Mouse (Mus musculus) monocyte, adult 2 months (primary cell): ENCODE measurements around the gene Tnp2.
"Not testable (repeated sequence)": the region's sequence is repeated elsewhere in the genome, so short reads cannot be mapped to it uniquely, and the experiment has no call there.

Experiments
- DNase-seq, 2 experiments: peaks; one replicate each; pipeline ENCODE4 v3.0.0; 2022; ENCODE audit warnings: low spot score in 2 of 2, low read depth in 1 of 2

Tnp2 gene

DNA sequence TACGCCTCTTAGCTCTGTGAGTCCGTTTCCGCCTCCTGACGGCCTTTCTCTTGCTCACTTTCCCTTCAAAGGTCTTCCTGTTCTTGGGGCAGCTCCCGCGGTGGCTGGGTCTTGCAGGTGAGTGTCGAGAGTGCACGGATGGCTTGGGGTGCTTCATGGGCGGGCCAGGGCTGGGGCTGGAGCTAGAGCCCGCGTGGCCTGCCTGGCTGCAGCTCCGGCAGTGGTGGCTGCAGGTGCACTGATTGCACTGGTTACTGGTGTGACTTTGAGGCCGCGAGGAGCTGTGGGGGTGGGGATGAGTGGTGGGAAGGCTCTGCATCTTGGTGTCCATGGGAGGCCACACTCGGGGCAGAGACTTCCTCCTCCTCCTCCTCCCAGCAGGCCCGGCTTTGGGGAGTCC lies at the start of gene Tnp2:
Tnp2 (minus strand) TSS at position 390 of the 400 bp plus-strand sequence.
- no peak for DNase-seq

DNA sequence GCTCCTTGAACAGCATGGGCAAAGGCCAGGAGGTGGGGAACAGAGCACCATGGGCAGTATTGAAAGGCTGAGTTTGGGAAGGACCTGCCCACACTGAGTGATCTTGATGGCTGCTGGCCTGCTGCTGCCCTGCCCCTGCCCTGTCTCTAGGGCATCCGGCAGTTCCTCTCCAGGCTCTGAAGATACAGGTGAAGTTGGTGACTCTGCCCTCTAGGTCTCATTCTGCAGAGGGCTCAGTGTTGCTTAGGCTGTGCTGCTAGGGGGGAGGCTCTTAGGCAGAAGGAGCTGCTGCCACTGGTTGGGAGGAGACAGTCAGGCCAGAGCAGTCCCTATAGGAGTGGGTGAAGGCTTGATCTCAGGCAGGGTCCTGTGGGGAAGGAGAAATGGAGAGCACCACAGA lies 49.4 kb upstream of the Tnp2 start:
- no peak for DNase-seq

DNA sequence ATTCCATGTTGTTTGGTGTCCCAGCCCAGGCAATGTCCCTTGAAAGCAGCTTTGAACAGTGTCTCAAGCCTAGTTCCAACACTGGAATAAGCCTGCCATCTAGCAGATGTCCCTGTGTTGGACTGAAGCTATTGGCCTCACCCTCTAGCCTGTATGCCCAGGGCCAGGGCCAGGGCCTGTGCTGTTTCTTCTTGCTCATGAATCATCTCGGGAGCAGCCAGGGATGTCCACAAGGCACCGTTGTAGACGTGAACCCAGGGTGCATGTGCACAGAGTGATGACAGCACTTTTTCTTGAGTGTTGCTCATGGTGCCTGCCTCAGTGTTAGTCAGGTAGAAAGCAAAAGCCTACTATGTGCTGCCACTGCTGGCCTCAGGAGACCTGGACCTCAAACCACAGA lies 48.8 kb upstream of the Tnp2 start:
- DNase-seq = no peak

DNA sequence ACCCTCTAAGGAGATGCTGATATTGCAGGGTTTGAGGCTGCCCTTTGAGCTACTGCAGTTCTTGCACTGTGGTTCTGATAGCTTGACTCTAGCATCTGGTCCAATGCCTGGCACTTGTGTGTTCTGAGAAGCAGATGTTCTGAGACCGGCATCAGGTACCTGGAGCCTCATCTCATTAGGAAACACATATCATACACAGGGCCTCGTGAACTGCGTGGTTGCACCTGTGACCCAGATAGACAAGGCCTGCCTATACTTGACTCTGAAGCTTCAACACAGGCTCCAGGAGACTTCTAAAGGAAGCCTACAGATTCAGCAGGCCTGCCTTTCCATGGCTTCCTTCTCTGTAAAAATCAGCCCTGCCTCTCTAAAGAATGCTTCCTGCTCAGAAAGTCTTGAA lies 47.9 kb upstream of the Tnp2 start:
- DNase-seq = no peak

DNA sequence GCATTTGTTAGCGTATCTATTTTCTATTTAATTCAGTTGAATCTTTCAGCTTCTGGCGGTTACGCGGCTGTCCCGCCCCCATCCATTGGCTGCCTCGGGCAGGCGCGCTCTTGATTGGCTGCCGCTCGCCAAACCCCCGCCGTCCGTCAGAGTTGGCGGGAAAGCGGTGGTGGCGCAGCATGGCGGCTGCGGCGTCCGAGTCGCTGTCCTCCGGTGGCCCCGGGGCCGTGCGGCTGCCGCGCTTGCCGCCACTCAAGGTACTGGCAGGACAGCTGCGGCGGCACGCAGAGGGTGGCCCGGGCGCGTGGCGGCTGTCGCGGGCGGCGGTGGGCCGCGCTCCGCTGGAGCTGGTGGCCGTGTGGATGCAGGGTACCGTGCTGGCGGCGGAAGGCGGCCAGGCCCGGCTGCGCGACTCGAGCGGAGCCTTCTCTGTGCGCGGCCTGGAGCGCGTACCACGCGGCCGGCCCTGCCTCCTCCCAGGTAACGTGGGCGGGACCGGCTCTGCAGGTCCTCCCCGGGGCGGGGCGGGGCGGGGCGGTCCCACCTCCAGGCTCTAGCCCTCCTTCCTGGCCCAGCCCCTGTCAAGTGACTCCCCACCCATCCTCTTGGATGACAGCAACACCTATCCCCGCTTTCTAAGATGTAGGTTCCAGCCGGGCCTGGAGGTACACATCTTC lies 46.6 kb upstream of the Tnp2 start, which contains the start of gene Rmi2:
Rmi2 (plus strand) TSS at position 149 of the 677 bp plus-strand sequence.
- DNase-seq = peak; percentile 33 to 43

DNA sequence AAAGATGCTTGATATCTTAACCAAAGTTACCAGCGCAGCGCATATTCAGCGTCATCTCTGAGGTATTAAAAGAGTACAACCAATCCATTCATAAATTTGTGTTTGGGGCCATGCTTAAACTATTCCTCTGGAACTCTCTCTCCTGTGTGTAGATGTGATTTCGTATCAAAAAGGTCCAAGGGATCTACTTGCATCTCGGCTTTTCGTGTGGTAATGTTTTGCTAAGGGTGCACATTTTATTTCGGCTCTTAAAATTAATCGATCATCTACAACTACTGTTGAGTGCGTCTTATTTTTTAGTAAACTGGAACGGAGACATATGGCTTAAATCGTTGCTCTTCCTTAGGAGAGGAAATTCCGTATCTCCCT lies 46.1 kb upstream of the Tnp2 start:
- DNase-seq = no peak

DNA sequence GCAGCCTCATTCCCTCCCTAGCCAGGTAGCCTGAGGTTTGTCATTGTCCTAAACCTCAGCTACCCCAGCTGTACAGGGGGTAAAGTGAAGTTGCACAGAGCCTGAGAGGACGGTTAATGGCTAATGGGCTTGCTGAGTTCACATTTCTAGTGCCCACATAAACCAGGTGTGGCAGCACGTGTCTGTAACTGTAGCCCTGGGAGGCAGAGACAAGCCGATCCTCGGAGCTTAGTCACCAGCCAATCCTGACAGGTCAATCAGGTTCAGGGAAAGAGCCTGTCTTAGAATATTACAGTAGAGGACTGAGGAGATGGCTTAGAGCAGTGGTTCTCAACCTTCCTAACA lies 40.0 kb upstream of the Tnp2 start:
- DNase-seq = no peak

DNA sequence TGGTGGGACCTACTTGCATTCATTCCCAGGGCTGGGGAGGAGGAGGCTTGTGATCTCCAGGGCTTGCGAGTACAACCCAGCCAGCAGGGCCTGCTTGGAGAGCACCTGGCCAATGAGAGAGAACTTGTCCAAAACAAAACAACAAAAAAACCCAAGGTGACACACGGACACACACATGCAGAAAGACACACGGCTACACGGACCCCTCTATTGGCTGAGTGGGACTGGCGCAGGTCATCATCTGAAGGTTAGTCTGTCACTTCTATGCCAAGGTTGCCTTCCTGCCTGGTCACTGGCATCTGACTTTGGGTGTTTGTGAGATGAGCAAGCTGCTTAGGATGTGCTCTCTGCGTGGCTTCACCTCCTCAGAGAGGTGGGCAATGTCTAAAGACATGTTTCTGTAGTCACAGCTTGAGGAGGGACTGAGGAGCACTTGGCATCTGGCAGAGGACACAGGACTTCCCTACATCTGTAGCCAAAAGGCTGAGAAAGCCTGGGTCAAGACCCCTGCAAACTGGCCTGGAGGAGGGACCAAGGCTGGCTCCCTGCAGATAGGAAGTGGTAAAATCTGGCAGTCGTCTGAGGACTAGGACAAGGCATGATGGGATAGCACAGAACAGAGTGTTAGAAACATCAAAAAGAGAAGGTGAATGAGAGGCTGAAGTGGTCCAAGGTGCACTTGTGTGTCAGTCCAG lies 39.5 kb upstream of the Tnp2 start:
- DNase-seq = no peak

DNA sequence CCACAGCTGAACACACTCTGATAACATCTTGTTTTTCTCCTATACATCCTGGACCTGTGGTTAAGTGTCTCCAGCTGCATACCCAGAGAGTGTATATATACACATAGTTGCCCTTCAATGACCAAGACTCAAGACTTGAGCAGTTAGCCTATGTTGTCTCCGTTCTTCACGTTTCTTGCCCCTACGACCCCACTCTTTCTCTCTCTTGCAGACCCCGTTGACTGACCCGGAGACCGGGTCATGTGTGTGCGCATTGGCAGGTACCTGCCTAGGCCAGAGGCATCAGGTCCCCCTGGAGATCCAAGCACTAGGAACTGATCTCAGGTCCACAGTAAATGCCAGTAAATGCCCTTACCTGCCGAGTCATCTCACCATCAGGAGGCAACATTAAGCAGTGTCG lies 38.8 kb upstream of the Tnp2 start:
- DNase-seq = no peak

DNA sequence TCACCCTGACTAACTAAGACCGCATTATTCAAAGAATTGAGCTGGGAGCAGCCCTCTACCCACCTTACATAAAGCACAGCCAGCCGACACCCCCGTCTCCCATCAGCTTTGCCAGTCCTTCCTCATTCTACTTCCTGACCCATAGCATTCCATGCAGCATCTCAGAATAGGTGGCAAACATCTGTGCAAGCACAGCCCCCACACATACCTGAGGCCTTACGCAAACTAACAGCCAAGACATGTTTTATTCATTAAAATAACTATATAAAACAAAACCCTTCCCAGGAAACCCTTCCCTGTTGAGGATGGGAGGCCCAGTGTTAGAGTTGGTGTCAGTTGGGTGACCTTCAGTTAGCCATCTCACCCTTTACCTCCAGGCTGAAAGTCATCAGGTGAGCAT lies 37.4 kb upstream of the Tnp2 start:
- DNase-seq = no peak

DNA sequence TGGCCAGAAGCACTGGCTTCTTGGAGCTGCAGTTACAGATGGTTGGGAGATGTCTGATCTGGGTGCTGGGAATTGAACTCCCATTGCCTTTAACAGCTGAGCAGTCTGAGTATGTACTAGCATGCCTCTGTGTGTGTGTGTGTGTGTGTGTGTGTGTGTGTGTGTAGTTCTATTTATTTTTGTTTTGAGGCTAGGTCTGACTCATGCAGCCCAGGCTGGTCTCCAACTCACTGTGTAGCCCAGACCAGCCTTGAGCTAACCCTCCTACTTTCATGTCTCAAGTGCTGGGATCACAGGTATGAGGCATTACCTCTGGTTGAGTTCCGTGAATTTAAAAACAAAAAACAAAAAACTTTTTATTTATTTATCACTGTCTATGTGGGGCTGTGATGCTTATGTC lies 36.1 kb upstream of the Tnp2 start:
- DNase-seq = no peak

DNA sequence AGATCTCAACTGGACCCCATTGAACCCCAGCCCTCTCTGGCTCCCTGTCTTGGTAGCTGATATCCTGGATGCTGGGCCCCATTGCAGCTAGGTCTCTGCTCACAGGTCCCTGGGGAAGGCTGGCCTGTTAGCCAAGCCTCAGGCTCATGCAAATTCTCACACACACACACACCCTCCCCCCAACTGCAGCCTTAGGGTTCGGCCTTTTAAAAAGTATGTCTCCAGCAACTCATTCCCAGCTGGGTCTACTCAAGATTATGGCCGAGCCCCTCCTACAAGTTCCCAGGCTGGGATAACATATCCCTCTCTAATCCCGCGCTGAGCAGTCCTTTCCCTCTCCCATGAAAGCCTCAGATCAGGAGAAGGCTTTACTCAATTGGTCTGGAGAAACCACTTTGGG lies 32.9 kb upstream of the Tnp2 start:
- DNase-seq = no peak

DNA sequence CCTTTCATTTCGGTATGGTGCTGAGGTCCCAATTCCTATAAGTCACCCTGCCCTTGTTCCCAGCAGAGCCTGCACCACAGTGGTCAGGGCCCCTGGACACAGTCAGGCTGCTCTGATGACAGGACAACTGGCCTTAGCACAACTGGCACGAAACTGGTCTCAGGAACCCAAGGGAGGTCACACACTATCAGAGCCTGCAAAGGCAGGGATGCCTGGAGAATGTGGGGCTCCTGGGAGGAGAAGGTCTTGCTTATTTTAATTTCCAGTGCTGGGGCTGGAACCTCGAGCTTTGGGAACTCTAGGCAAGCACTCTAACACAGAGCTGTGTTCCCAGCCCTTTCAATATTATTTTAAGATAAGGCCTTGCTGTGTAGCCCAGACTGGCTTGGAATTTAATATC lies 31.5 kb upstream of the Tnp2 start:
- DNase-seq = no peak

DNA sequence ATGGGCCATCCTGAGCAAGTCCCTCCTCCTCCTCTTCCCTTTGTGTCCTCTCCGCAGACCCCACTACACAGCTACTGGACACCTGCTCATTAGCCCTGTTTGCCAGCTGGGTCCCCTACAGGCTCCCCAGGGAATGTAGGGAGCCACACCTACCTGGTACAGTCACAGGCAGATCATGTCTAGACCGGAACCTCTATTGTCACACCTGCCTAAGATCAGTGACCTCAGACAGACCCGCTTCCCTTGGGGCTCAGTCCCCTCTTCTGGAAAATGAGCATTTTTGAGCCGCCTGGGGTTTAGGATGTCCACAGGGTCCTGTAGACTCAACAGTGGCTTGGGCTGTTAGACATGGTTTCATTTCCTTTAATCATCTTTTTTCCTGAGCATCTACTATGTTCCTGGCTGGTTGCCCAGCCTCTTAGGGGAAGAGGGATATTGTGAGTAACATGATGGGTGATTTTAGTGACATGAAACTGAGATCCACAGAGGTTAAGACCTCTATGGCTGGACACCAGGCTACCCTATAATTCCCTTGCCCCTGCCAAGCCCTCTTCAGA lies 30.2 kb upstream of the Tnp2 start:
- DNase-seq = no peak

DNA sequence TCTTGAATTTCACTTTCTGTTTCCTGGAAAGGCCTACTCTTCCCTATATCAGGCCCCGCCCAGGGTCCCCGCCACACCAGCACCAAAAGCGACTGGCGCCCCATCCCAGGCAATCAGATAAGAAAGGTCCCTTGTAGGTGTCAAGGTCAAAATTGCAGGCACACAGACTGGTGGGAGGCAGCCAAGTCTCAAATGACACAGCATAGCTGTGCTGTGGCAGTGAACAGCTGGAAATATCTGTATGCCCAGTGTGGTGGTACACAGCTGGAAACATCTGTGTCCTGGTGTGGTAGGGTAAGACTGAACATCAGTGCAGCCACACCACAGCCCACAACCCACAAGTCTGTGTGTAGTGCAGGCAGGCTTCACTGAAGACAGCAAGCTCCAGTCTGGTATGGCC lies 26.4 kb upstream of the Tnp2 start:
- DNase-seq = no peak

DNA sequence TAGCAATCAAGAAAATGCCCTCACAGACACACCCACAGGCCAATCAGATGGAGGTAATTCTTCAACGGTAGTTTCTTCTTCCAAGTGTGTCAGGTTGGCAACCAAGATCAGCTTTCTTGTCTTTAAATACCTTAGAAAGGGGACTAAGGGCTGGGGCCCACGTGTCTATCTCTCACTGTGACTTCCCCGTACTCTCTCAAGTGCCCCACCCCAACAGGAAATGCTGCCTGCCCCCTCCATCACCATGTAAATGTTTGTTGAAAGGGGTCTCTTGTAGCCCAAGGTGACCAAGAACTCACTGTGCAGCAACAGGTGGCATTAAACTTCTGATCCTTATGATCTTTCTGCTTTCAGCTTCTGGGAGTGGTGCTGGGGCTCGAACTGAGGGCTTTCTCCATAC lies 25.3 kb upstream of the Tnp2 start:
- DNase-seq = no peak

DNA sequence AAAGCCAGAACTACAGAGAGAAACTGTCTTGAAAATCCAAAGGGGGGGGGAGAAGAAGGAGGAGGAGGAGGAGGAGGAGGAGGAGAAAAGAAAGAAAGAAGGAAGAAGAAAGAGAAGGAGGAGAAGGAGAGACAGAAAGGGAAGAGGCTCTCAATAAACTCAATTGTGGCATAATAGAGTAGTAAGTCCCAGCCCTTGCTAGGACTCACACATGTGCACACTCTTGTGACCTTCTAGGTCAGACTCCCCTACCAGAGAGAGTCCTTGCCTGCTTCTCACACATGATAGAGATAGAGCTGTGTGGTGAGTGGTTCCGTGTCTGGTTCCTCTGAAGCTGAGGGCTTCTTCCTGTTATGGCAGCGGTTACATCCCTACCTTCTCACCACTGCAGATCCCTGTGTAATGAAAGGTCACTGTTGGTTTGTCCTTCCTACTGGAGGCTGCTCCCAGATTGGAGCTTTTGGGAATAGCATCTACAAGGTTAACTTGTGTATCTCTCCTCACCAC lies 24.5 kb upstream of the Tnp2 start, which contains the start of gene Gm11172:
Gm11172 (plus strand) TSS at position 51 of the 507 bp plus-strand sequence.
- no peak for DNase-seq

DNA sequence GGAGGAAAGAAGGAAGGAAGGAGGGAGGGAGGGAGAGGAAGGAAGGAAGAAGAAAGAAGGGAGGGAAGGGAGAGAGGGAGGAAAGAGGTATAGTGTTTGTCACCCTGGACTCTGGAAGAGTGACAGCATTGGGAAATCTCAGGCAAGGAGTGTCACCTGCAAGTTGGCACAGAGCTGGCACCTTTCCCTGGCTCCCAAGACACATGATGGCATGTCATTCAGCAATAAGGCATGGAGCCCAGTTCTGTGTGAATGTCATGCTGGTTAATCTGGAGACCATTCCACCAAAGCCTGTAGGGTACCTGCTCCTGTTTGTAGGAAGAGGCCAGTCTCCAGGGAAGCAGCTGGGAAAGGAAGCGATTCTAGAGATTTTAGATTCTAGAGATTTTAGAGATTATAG lies 21.9 kb upstream of the Tnp2 start:
- no peak for DNase-seq

DNA sequence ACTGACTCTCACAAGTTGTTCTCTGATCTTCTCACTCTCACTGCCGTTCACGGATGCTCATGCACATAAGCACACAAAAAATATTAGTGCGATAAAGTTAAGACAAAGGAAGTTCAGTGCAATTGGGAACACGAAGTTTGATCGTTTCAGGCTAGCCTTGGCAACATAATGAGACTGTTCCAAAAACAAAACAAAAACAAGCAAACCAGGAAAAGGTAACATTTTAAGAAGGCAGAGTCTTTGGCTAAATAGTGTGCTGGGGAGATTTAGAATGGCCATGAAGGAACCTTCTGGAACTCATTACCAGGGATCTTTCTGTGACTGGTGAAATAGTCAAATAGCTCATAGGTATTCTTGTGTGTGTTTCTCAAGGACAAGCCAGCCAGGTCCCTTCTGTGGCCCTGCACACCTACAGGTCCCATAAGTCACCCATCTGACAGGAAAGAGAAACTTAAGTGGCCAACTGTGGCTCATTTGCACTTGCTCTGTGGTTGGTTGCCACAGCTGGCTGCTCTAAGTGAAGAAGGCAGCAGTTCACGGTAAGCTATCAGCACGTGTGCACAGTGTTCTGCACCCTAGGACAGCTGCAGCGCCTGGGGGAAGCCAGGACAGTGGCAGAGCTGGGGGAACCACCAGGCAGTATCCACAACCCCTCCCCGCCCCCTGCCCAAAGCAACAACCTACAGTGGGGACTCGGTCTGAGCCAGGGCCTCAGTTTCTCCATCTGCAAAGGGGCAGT lies 17.5 kb upstream of the Tnp2 start, which contains the start of gene Prm1:
Prm1 (minus strand) TSS at position 51 of the 739 bp plus-strand sequence.
- DNase-seq = no peak

DNA sequence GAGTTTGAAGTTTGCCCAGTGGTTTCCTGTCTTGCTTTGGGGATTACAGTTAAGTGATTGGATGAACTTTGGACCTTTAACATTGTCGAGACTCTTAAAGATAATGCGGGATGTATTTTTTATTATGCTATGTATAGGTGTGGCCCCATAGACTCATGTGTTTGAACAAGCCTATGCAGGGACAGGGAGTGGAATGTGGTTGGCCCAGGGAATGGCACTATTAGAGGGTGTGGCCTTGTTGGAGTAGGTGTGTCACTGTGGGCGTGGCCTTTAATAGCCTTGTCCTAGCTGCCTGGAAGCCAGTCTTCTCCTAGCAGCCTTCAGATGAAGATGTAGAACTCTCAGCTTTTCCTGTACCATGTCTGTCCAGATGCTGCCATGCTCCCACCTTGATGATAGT lies 14.0 kb upstream of the Tnp2 start:
- DNase-seq = not testable (repeated sequence)

DNA sequence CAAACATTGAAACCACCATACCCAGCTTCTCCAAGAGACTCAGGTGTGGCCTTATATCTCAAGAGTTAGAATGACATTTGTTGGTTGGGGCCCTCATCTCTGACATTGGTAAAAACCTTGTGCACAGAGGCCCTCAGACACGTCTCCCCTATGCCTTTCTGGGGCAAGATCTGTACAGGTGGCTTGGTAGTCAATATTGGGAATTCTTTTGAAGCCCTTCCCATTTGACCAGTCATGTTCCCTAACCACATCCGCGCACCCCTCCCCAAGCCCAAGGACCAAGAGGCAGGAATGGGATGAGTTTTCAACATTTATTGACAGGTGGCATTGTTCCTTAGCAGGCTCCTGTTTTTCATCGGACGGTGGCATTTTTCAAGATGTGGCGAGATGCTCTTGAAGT lies 7.6 kb upstream of the Tnp2 start, which contains the start of gene Prm2:
Prm2 (minus strand) TSS at position 101 of the 400 bp plus-strand sequence.
- DNase-seq = no peak

DNA sequence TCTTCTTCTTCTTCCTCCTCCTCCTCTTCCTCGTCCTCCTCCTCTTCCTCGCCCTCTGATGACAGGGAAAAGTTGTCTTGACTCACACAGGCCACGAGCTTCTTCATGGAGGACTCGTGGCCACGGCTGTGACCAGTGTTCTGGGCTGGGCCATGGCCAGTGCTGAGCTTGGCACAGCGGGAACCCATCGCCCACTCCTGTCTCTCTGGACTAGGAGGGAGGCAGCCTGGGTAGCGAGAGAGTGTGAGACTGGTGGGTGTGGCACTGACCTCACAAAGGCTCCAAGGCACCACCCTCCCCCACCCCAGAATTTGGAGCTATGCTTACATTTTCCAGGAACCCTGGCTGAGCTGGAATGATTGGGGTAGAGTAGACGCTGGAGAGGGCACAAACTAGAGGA lies 2.2 kb upstream of the Tnp2 start, which contains the start of gene Prm3:
Prm3 (minus strand) TSS at position 213 of the 400 bp plus-strand sequence.
- DNase-seq = no peak
